In the genomic region with DNA sequence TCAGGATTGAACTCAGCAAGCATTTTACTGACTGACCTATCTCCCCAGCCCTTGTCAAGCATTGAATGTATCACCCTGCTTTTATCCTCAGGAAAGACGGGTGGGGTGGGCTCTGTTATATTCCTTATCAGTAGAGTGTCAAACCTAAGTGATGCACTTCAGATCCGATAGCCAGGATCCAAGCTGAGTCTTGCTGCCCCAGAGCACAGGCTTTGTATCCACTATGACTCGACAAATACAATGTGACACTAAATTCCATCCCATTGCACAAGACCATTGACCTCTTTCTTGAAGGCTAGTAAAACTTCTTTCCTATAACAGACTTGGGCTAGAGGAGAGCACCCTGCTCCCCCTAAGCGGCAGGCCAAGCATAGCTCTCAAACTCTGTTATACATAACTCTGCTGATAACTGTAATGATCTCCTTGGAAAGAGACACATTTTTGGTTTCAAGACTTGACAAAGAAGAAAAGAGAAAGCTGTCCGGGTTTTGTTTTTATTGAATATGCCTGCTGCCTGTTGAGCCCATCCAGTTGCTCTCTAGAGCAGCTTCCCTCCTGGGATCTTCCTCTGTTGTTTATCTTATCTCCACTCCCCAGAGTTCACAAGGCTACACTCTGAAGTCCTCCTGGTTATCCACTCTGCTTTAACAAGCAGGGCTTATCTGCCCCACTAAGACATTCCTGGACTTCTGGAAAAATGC, we compare ENCODE assay signal across 13 mouse cellular contexts.
DNase-seq lines count a peak whose midpoint lies in the region; ATAC-seq and TF ChIP-seq lines count a peak whose summit lies in the region.
"Had no signal": no experiment of that assay in that cellular context is flagged by ENCODE, and none has a peak within 500 bp of the region (broad histone marks: within the 10 kb centered on the region; RNA-seq: fewer than 3 reads in every experiment).

No protein-coding gene starts in this region.

- H3K36me3 ChIP-seq in intestine, embryonic 14.5 days (ENCODE audit: control insufficient read depth, insufficient read depth, low read length), result no peaks in the 10 kb centered on the region
- no peaks in the 10 kb centered on the region for H3K36me3 ChIP-seq in intestine, postnatal 0 days (ENCODE audit: control insufficient read depth, insufficient read depth)
- H3K36me3 ChIP-seq in intestine, embryonic 15.5 days, result no peaks in the 10 kb centered on the region
- H3K36me3 ChIP-seq: embryonic facial prominence, embryonic 12.5 days had no signal

- no peaks in the 10 kb centered on the region for H3K27me3 ChIP-seq in intestine, embryonic 14.5 days (replicated peaks; ENCODE audit: control insufficient read depth, insufficient read depth, low read length)
- no peaks in the 10 kb centered on the region for H3K27me3 ChIP-seq in intestine, postnatal 0 days (replicated peaks; ENCODE audit: control insufficient read depth, insufficient read depth, low read length)
- H3K27me3 ChIP-seq in intestine, embryonic 15.5 days (replicated peaks), result no peaks in the 10 kb centered on the region
- H3K27me3 ChIP-seq: embryonic facial prominence, embryonic 12.5 days had no signal

- DNase-seq in intestine, embryonic 14.5 days (ENCODE audit: low spot score), result no peak
- peak; percentile 9 for DNase-seq in retina, embryonic 14.5 days (ENCODE audit: low spot score)
- DNase-seq in retina, postnatal 1 day, result no peak
- no peak for DNase-seq in thymus, postnatal 25 days
- no peak for DNase-seq in left cerebral cortex, postnatal 14 days (ENCODE audit: low spot score in 2 of 2)
- DNase-seq: adrenal gland, postnatal 36 days; cerebellum, adult 11-12 months; gastrocnemius, postnatal 10 days; right cerebral cortex, postnatal 25 days had no signal

- no peak for ATAC-seq in intestine, embryonic 14.5 days (replicated peaks; ENCODE audit: low FRiP score, low TSS enrichment, low read depth)
- ATAC-seq in intestine, postnatal 0 days, result no peak
- peak; percentile 66 for ATAC-seq in intestine, embryonic 15.5 days

- no peaks in the 10 kb centered on the region for H3K9me3 ChIP-seq in intestine, embryonic 14.5 days (ENCODE audit: control insufficient read depth, low read length)
- no peaks in the 10 kb centered on the region for H3K9me3 ChIP-seq in intestine, postnatal 0 days (ENCODE audit: control insufficient read depth)
- H3K9me3 ChIP-seq in intestine, embryonic 15.5 days, result no peaks in the 10 kb centered on the region
- H3K9me3 ChIP-seq: embryonic facial prominence, embryonic 12.5 days had no signal

- H3K4me3 ChIP-seq in intestine, embryonic 14.5 days (ENCODE audit: low read depth, low read length), result no peak overlapping the region
- no peak overlapping the region for H3K4me3 ChIP-seq in intestine, postnatal 0 days (ENCODE audit: low read depth, low read length)
- no peak overlapping the region for H3K4me3 ChIP-seq in intestine, embryonic 15.5 days (replicated peaks)
- H3K4me3 ChIP-seq: embryonic facial prominence, embryonic 12.5 days had no signal

- H3K27ac ChIP-seq in intestine, embryonic 14.5 days (ENCODE audit: low read depth), result peak overlapping the region; percentile 40
- H3K27ac ChIP-seq in intestine, postnatal 0 days (ENCODE audit: low read depth, low read length), result no peak overlapping the region
- H3K27ac ChIP-seq in intestine, embryonic 15.5 days, result 0 out of 2 replicates have a peak overlapping the region, but pooled peaks have one; percentile 22
- H3K27ac ChIP-seq: hindbrain, embryonic 14.5 days had no signal

- intact Hi-C loops in left cerebral cortex, postnatal 14 days (cut with DNase I), result no loop called here

- WGBS in intestine, embryonic 14.5 days, result 23% methylated on average over 5 of the region's 5 CpGs
- 45% methylated on average over 5 of the region's 5 CpGs for WGBS in intestine, postnatal 0 days
- 36% methylated on average over 5 of the region's 5 CpGs for WGBS in intestine, embryonic 15.5 days

- no peak overlapping the region for H3K4me2 ChIP-seq in intestine, embryonic 14.5 days (ENCODE audit: low read length)
- no peak overlapping the region for H3K4me2 ChIP-seq in intestine, postnatal 0 days (replicated peaks; ENCODE audit: low read depth)
- no peak overlapping the region for H3K4me2 ChIP-seq in intestine, embryonic 15.5 days (replicated peaks)
- H3K4me2 ChIP-seq: embryonic facial prominence, embryonic 12.5 days; hindbrain, embryonic 14.5 days had no signal

- no peak for TF ChIP-seq CTCF in intestine, postnatal 0 days (IDR thresholded peaks at IDR 0.05; ENCODE audit: low read depth)

- peaks cover 19% of the 10 kb centered on the region for H3K4me1 ChIP-seq in intestine, embryonic 14.5 days (replicated peaks; ENCODE audit: control insufficient read depth, insufficient read depth, low read length)
- H3K4me1 ChIP-seq in intestine, postnatal 0 days (replicated peaks; ENCODE audit: control insufficient read depth, insufficient read depth, low read length), result no peaks in the 10 kb centered on the region
- peaks cover 9% of the 10 kb centered on the region for H3K4me1 ChIP-seq in intestine, embryonic 15.5 days (replicated peaks)
- H3K4me1 ChIP-seq: embryonic facial prominence, embryonic 12.5 days had no signal

- no peak overlapping the region for H3K9ac ChIP-seq in intestine, embryonic 14.5 days (ENCODE audit: low read length)
- H3K9ac ChIP-seq in intestine, postnatal 0 days (ENCODE audit: low read depth, low read length), result no peak overlapping the region
- H3K9ac ChIP-seq in intestine, embryonic 15.5 days, result no peak overlapping the region
- H3K9ac ChIP-seq: embryonic facial prominence, embryonic 12.5 days; hindbrain, embryonic 14.5 days had no signal
